Mouse (Mus musculus): Measurements from ENCODE around the gene Gm12830. TPM values are rescaled to one million over a fixed set of nuclear protein-coding genes. Genes with fewer than 3 reads are reported as not detected.

The Gm12830 gene
- polyA plus RNA-seq, 1 experiment: not detected

- Histone ChIP-seq H3K79me2 (ENCODE audit: control insufficient read depth, insufficient read depth) (no peaks in the 10 kb centered on the region), H3K27me3 (ENCODE audit: control insufficient read depth, insufficient read depth, insufficient read length) (no peaks in the 10 kb centered on the region), H3K4me3 (ENCODE audit: insufficient read depth, poor library complexity, severe bottlenecking) (no peak overlapping the region), H3K36me3 (ENCODE audit: control insufficient read depth, insufficient read depth) (no peaks in the 10 kb centered on the region), H3ac (ENCODE audit: control insufficient read depth, insufficient read length, low read depth) (no peak overlapping the region), H3K79me3 (ENCODE audit: low read depth) (no peaks in the 10 kb centered on the region)
- no peak for TF ChIP-seq CTCF (IDR thresholded peaks at IDR 0.05; ENCODE audit: control insufficient read depth, insufficient read depth, insufficient read length)
- TF ChIP-seq USF1 (IDR thresholded peaks at IDR 0.05; ENCODE audit: low read depth): no peak
- no peak for TF ChIP-seq CEBPB (IDR thresholded peaks at IDR 0.05; ENCODE audit: low read depth)
- no peak for TF ChIP-seq FOSL1 (IDR thresholded peaks at IDR 0.05; ENCODE audit: insufficient read depth, low read length, poor library complexity, severe bottlenecking)
- no peak for TF ChIP-seq MYOG (IDR thresholded peaks at IDR 0.05; ENCODE audit: control insufficient read depth, extremely low read depth, insufficient read length)
- no peak for TF ChIP-seq MAX (IDR thresholded peaks at IDR 0.05)
- TF ChIP-seq MYOD1 (IDR thresholded peaks at IDR 0.05; ENCODE audit: control insufficient read depth, insufficient read length, low read depth): no peak
These were observed 41.6 kb upstream of the Gm12830 start for GRCm38 (mm10) chr4:114779758-114780546.

DNA sequence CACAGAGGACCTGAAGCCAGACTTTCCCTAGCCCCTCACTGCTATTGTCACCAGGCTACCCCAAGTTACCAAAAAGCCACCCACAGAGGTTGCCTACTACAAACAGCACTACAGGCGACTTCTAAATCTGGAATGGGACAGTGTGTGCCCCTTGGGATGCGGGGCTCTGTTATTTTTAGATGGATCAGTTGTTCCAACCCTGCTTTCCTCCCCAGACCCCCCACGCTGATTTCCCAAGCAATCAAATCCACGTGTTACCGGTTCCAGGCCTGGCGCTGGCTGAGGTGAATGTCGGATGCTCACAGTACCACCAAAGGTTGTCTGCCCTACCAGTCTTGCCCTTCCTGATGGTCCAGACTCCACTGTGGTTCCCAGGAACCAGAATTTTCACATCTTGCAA is 38.7 kb upstream of the Gm12830 start:
- H3K27me3 ChIP-seq (ENCODE audit: control insufficient read depth, insufficient read depth, insufficient read length): no peaks in the 10 kb centered on the region
- no peak overlapping the region for H3ac ChIP-seq (ENCODE audit: control insufficient read depth, insufficient read length, low read depth)
- no peak for TF ChIP-seq CEBPB (IDR thresholded peaks at IDR 0.05; ENCODE audit: low read depth)
- no peak for TF ChIP-seq CTCF (IDR thresholded peaks at IDR 0.05; ENCODE audit: control insufficient read depth, insufficient read depth, insufficient read length)
- TF ChIP-seq FOSL1 (IDR thresholded peaks at IDR 0.05; ENCODE audit: insufficient read depth, low read length, poor library complexity, severe bottlenecking): no peak
- TF ChIP-seq MYOD1 (IDR thresholded peaks at IDR 0.05; ENCODE audit: control insufficient read depth, insufficient read length, low read depth): no peak
- TF ChIP-seq USF1 (IDR thresholded peaks at IDR 0.05; ENCODE audit: low read depth): no peak
- no peak for TF ChIP-seq MAX (IDR thresholded peaks at IDR 0.05)
- no peak for TF ChIP-seq MYOG (IDR thresholded peaks at IDR 0.05; ENCODE audit: control insufficient read depth, extremely low read depth, insufficient read length)
- H3K36me3 ChIP-seq (ENCODE audit: control insufficient read depth, insufficient read depth): no peaks in the 10 kb centered on the region
- H3K4me3 ChIP-seq (ENCODE audit: insufficient read depth, poor library complexity, severe bottlenecking): no peak overlapping the region
- H3K79me2 ChIP-seq (ENCODE audit: control insufficient read depth, insufficient read depth): no peaks in the 10 kb centered on the region
- no peaks in the 10 kb centered on the region for H3K79me3 ChIP-seq (ENCODE audit: low read depth)

DNA sequence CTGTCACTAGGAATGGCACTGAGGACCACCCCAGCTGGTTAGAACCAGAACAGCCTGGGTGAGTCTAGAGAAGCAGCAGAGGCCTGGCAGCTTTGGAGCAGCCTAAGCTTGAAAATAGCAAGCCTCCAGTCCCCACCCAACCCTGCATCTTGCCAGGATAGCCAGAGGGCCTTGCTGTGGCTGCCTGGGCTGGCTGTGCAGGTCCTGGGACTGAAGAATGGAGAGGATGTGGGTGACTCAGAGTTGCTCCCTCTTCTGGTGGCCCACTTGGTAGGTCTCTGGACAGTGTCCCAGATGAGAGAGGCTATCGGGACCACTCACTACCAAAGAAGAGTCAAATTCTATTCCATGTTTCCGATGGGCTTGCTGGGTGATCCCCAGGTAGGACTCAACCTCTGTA is 36.8 kb upstream of the Gm12830 start:
- H3K79me3 ChIP-seq (ENCODE audit: low read depth): no peaks in the 10 kb centered on the region
- no peaks in the 10 kb centered on the region for H3K79me2 ChIP-seq (ENCODE audit: control insufficient read depth, insufficient read depth)
- no peak overlapping the region for H3K4me3 ChIP-seq (ENCODE audit: insufficient read depth, poor library complexity, severe bottlenecking)
- H3K27me3 ChIP-seq (ENCODE audit: control insufficient read depth, insufficient read depth, insufficient read length): no peaks in the 10 kb centered on the region
- H3K36me3 ChIP-seq (ENCODE audit: control insufficient read depth, insufficient read depth): no peaks in the 10 kb centered on the region
- no peak overlapping the region for H3ac ChIP-seq (ENCODE audit: control insufficient read depth, insufficient read length, low read depth)
- TF ChIP-seq CEBPB (IDR thresholded peaks at IDR 0.05; ENCODE audit: low read depth): no peak
- TF ChIP-seq USF1 (IDR thresholded peaks at IDR 0.05; ENCODE audit: low read depth): no peak
- TF ChIP-seq FOSL1 (IDR thresholded peaks at IDR 0.05; ENCODE audit: insufficient read depth, low read length, poor library complexity, severe bottlenecking): no peak

DNA sequence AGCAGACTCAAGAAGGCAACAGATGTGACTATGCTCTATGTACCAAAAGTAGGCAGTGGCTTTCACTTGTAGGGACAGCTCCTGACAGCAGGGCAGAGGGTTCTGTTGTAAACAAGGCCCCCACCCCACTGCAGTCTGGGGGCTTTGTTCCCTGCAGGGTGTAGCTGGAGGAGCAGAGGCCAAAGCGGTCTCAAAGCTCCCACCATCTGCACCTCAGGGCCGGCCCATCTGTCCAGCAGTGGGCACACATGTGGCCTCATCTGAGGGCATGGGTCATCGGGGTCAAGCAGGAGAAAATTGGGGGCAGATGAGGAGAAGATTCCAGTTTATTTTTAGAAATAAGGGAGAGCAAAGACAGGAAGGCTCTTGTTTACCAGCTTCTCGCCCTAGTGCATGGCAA is 32.7 kb upstream of the Gm12830 start:
- Histone ChIP-seq H3K36me3 (ENCODE audit: control insufficient read depth, insufficient read depth) (no peaks in the 10 kb centered on the region), H3K79me3 (ENCODE audit: low read depth) (no peaks in the 10 kb centered on the region), H3K4me3 (ENCODE audit: insufficient read depth, poor library complexity, severe bottlenecking) (no peak overlapping the region), H3ac (ENCODE audit: control insufficient read depth, insufficient read length, low read depth) (no peak overlapping the region), H3K79me2 (ENCODE audit: control insufficient read depth, insufficient read depth) (no peaks in the 10 kb centered on the region), H3K27me3 (ENCODE audit: control insufficient read depth, insufficient read depth, insufficient read length) (no peaks in the 10 kb centered on the region)
- TF ChIP-seq MYOD1 (IDR thresholded peaks at IDR 0.05; ENCODE audit: control insufficient read depth, insufficient read length, low read depth) (no peak), CEBPB (IDR thresholded peaks at IDR 0.05; ENCODE audit: low read depth) (no peak), FOSL1 (IDR thresholded peaks at IDR 0.05; ENCODE audit: insufficient read depth, low read length, poor library complexity, severe bottlenecking) (no peak), USF1 (IDR thresholded peaks at IDR 0.05; ENCODE audit: low read depth) (no peak), MYOG (IDR thresholded peaks at IDR 0.05; ENCODE audit: control insufficient read depth, extremely low read depth, insufficient read length) (no peak), CTCF (IDR thresholded peaks at IDR 0.05; ENCODE audit: control insufficient read depth, insufficient read depth, insufficient read length) (no peak), MAX (IDR thresholded peaks at IDR 0.05) (no peak)

GRCm38 (mm10) chr4:114791650-114792049 is 29.9 kb upstream of the Gm12830 start:
- Histone ChIP-seq H3K79me2 (ENCODE audit: control insufficient read depth, insufficient read depth) (no peaks in the 10 kb centered on the region), H3K79me3 (ENCODE audit: low read depth) (no peaks in the 10 kb centered on the region), H3K36me3 (ENCODE audit: control insufficient read depth, insufficient read depth) (no peaks in the 10 kb centered on the region), H3ac (ENCODE audit: control insufficient read depth, insufficient read length, low read depth) (no peak overlapping the region), H3K27me3 (ENCODE audit: control insufficient read depth, insufficient read depth, insufficient read length) (no peaks in the 10 kb centered on the region), H3K4me3 (ENCODE audit: insufficient read depth, poor library complexity, severe bottlenecking) (no peak overlapping the region)
- TF ChIP-seq USF1 (IDR thresholded peaks at IDR 0.05; ENCODE audit: low read depth) (no peak), MYOD1 (IDR thresholded peaks at IDR 0.05; ENCODE audit: control insufficient read depth, insufficient read length, low read depth) (no peak), FOSL1 (IDR thresholded peaks at IDR 0.05; ENCODE audit: insufficient read depth, low read length, poor library complexity, severe bottlenecking) (no peak), CTCF (IDR thresholded peaks at IDR 0.05; ENCODE audit: control insufficient read depth, insufficient read depth, insufficient read length) (no peak), MAX (IDR thresholded peaks at IDR 0.05) (no peak), MYOG (IDR thresholded peaks at IDR 0.05; ENCODE audit: control insufficient read depth, extremely low read depth, insufficient read length) (no peak)

GRCm38 (mm10) chr4:114793836-114794235 is 27.7 kb upstream of the Gm12830 start:
- H3K79me2 ChIP-seq (ENCODE audit: control insufficient read depth, insufficient read depth): no peaks in the 10 kb centered on the region
- H3ac ChIP-seq (ENCODE audit: control insufficient read depth, insufficient read length, low read depth): no peak overlapping the region
- H3K4me3 ChIP-seq (ENCODE audit: insufficient read depth, poor library complexity, severe bottlenecking): no peak overlapping the region
- TF ChIP-seq FOSL1 (IDR thresholded peaks at IDR 0.05; ENCODE audit: insufficient read depth, low read length, poor library complexity, severe bottlenecking) (no peak), MAX (IDR thresholded peaks at IDR 0.05) (no peak), MYOD1 (IDR thresholded peaks at IDR 0.05; ENCODE audit: control insufficient read depth, insufficient read length, low read depth) (no peak), CEBPB (IDR thresholded peaks at IDR 0.05; ENCODE audit: low read depth) (no peak), USF1 (IDR thresholded peaks at IDR 0.05; ENCODE audit: low read depth) (no peak), MYOG (IDR thresholded peaks at IDR 0.05; ENCODE audit: control insufficient read depth, extremely low read depth, insufficient read length) (no peak), CTCF (IDR thresholded peaks at IDR 0.05; ENCODE audit: control insufficient read depth, insufficient read depth, insufficient read length) (no peak)
- no peaks in the 10 kb centered on the region for H3K36me3 ChIP-seq (ENCODE audit: control insufficient read depth, insufficient read depth)
- no peaks in the 10 kb centered on the region for H3K79me3 ChIP-seq (ENCODE audit: low read depth)
- no peaks in the 10 kb centered on the region for H3K27me3 ChIP-seq (ENCODE audit: control insufficient read depth, insufficient read depth, insufficient read length)

Measured in C2C12 (cell line).